Mouse (Mus musculus): ENCODE results near the gene Etv6. TPM values are rescaled to one million over a fixed set of nuclear protein-coding genes. Genes with fewer than 3 reads are reported as not detected.

Etv6 gene
- total and polyA plus RNA-seq, 2 experiments from 2014 or later, result 4.0 to 9.1 TPM

GRCm38 (mm10) chr6:134247324-134247723, 211.8 kb downstream of the Etv6 start:
- Histone ChIP-seq H3K4me2 (ENCODE audit: low read depth, low read length) (no peak overlapping the region), H3K4me3 (ENCODE audit: low read length) (no peak overlapping the region), H3K9ac (replicated peaks; ENCODE audit: low read length) (no peak overlapping the region), H3K4me1 (ENCODE audit: insufficient read depth, low read length) (no peaks in the 10 kb centered on the region), H3K36me3 (ENCODE audit: insufficient read depth, low read length) (no peaks in the 10 kb centered on the region), H3K27ac (no peak overlapping the region), H3K27me3 (ENCODE audit: insufficient read depth, low read length) (no peaks in the 10 kb centered on the region), H3K9me3 (ENCODE audit: low read length) (no peaks in the 10 kb centered on the region)
- DNase-seq (ENCODE audit: low spot score) (no peak), ATAC-seq (no peak)
- WGBS, result 91% methylated on average over 9 of the region's 9 CpGs
- TF ChIP-seq CTCF (IDR thresholded peaks at IDR 0.05; ENCODE audit: low read depth), result no peak

- Histone ChIP-seq H3K36me3 (ENCODE audit: insufficient read depth, low read length) (no peaks in the 10 kb centered on the region), H3K4me3 (ENCODE audit: low read length) (no peak overlapping the region), H3K4me2 (ENCODE audit: low read depth, low read length) (no peak overlapping the region), H3K9me3 (ENCODE audit: low read length) (no peaks in the 10 kb centered on the region), H3K27me3 (ENCODE audit: insufficient read depth, low read length) (no peaks in the 10 kb centered on the region), H3K27ac (no peak overlapping the region), H3K4me1 (ENCODE audit: insufficient read depth, low read length) (no peaks in the 10 kb centered on the region), H3K9ac (replicated peaks; ENCODE audit: low read length) (no peak overlapping the region)
- 88% methylated on average over 19 of the region's 19 CpGs for WGBS
- DNase-seq (ENCODE audit: low spot score) (no peak), ATAC-seq (peak; percentile 27; the same call in 1 of the 2 replicates)
- TF ChIP-seq CTCF (IDR thresholded peaks at IDR 0.05; ENCODE audit: low read depth), result no peak
These were observed 213.2 kb downstream of the Etv6 start for GRCm38 (mm10) chr6:134248720-134249119.

- H3K27me3 ChIP-seq (ENCODE audit: insufficient read depth, low read length), result no peaks in the 10 kb centered on the region
- no peak overlapping the region for H3K4me3 ChIP-seq (ENCODE audit: low read length)
- TF ChIP-seq CTCF (IDR thresholded peaks at IDR 0.05; ENCODE audit: low read depth), result no peak
- ATAC-seq (no peak), DNase-seq (ENCODE audit: low spot score) (no peak)
- no peak overlapping the region for H3K4me2 ChIP-seq (ENCODE audit: low read depth, low read length)
- H3K36me3 ChIP-seq (ENCODE audit: insufficient read depth, low read length), result no peaks in the 10 kb centered on the region
- WGBS, result 91% methylated on average over 5 of the region's 5 CpGs
- no peaks in the 10 kb centered on the region for H3K9me3 ChIP-seq (ENCODE audit: low read length)
- H3K4me1 ChIP-seq (ENCODE audit: insufficient read depth, low read length), result no peaks in the 10 kb centered on the region
- no peak overlapping the region for H3K9ac ChIP-seq (replicated peaks; ENCODE audit: low read length)
- no peak overlapping the region for H3K27ac ChIP-seq
These were observed 215.3 kb downstream of the Etv6 start for GRCm38 (mm10) chr6:134250764-134251163.

- no peak for DNase-seq (ENCODE audit: low spot score)
- Histone ChIP-seq H3K4me2 (ENCODE audit: low read depth, low read length) (no peak overlapping the region), H3K4me3 (ENCODE audit: low read length) (no peak overlapping the region), H3K9me3 (ENCODE audit: low read length) (no peaks in the 10 kb centered on the region), H3K27ac (no peak overlapping the region), H3K36me3 (ENCODE audit: insufficient read depth, low read length) (no peaks in the 10 kb centered on the region), H3K9ac (replicated peaks; ENCODE audit: low read length) (no peak overlapping the region), H3K27me3 (ENCODE audit: insufficient read depth, low read length) (no peaks in the 10 kb centered on the region), H3K4me1 (ENCODE audit: insufficient read depth, low read length) (no peaks in the 10 kb centered on the region)
- no peak for ATAC-seq
- 90% methylated on average over 8 of the region's 8 CpGs for WGBS
- no peak for TF ChIP-seq CTCF (IDR thresholded peaks at IDR 0.05; ENCODE audit: low read depth)
These were observed 215.9 kb downstream of the Etv6 start for GRCm38 (mm10) chr6:134251364-134251763.

- ATAC-seq, result no peak
These were observed 216.7 kb downstream of the Etv6 start for GRCm38 (mm10) chr6:134252081-134252755.

GRCm38 (mm10) chr6:134256369-134256768, 220.9 kb downstream of the Etv6 start:
- H3K9ac ChIP-seq (replicated peaks; ENCODE audit: low read length), result no peak overlapping the region
- H3K36me3 ChIP-seq (ENCODE audit: insufficient read depth, low read length), result peaks cover 3% of the 10 kb centered on the region; the same call in 1 of the 2 replicates
- H3K4me3 ChIP-seq (ENCODE audit: low read length), result no peak overlapping the region
- TF ChIP-seq CTCF (IDR thresholded peaks at IDR 0.05; ENCODE audit: low read depth), result no peak
- no peak for ATAC-seq
- no peaks in the 10 kb centered on the region for H3K9me3 ChIP-seq (ENCODE audit: low read length)
- no peak for DNase-seq (ENCODE audit: low spot score)
- H3K27ac ChIP-seq, result no peak overlapping the region
- H3K27me3 ChIP-seq (ENCODE audit: insufficient read depth, low read length), result no peaks in the 10 kb centered on the region
- H3K4me2 ChIP-seq (ENCODE audit: low read depth, low read length), result no peak overlapping the region
- no peaks in the 10 kb centered on the region for H3K4me1 ChIP-seq (ENCODE audit: insufficient read depth, low read length)
- 87% methylated on average over 3 of the region's 3 CpGs for WGBS

More at GRCm38 (mm10) chr6:134252081-134252755, 216.7 kb downstream of the Etv6 start:
- TF ChIP-seq CTCF (IDR thresholded peaks at IDR 0.05; ENCODE audit: low read depth), result no peak
- Histone ChIP-seq H3K27me3 (ENCODE audit: insufficient read depth, low read length) (no peaks in the 10 kb centered on the region), H3K9me3 (ENCODE audit: low read length) (no peaks in the 10 kb centered on the region), H3K4me2 (ENCODE audit: low read depth, low read length) (no peak overlapping the region), H3K9ac (replicated peaks; ENCODE audit: low read length) (no peak overlapping the region), H3K4me3 (ENCODE audit: low read length) (no peak overlapping the region), H3K36me3 (ENCODE audit: insufficient read depth, low read length) (no peaks in the 10 kb centered on the region), H3K27ac (no peak overlapping the region), H3K4me1 (ENCODE audit: insufficient read depth, low read length) (no peaks in the 10 kb centered on the region)
- 91% methylated on average over 8 of the region's 8 CpGs for WGBS
- no peak for DNase-seq (ENCODE audit: low spot score)

GRCm38 (mm10) chr6:134259913-134260312, 224.4 kb downstream of the Etv6 start:
- no peaks in the 10 kb centered on the region for H3K9me3 ChIP-seq (ENCODE audit: low read length)
- H3K4me2 ChIP-seq (ENCODE audit: low read depth, low read length), result no peak overlapping the region
- 94% methylated on average over 8 of the region's 8 CpGs for WGBS
- no peaks in the 10 kb centered on the region for H3K4me1 ChIP-seq (ENCODE audit: insufficient read depth, low read length)
- no peak overlapping the region for H3K9ac ChIP-seq (replicated peaks; ENCODE audit: low read length)
- no peaks in the 10 kb centered on the region for H3K27me3 ChIP-seq (ENCODE audit: insufficient read depth, low read length)
- TF ChIP-seq CTCF (IDR thresholded peaks at IDR 0.05; ENCODE audit: low read depth), result no peak
- ATAC-seq (no peak), DNase-seq (ENCODE audit: low spot score) (no peak)
- H3K36me3 ChIP-seq (ENCODE audit: insufficient read depth, low read length), result peaks cover 3% of the 10 kb centered on the region; the same call in 1 of the 2 replicates
- H3K27ac ChIP-seq, result no peak overlapping the region
- H3K4me3 ChIP-seq (ENCODE audit: low read length), result no peak overlapping the region
